Mouse (Mus musculus): ENCODE data around the gene P2rx6. TPM values are rescaled to one million over a fixed set of nuclear protein-coding genes. Genes with fewer than 3 reads are reported as not detected.
"Not testable (repeated sequence)": the region's sequence is repeated elsewhere in the genome, so short reads cannot be mapped to it uniquely, and the experiment has no call there.

P2rx6 gene
- total RNA-seq, 2 experiments from 2014 or later: 9.9 to 11.7 TPM

- DNase-seq: no peak
- no peak for TF ChIP-seq CTCF (IDR thresholded peaks at IDR 0.05)
- intact Hi-C loops (cut with DNase I): no loop called here
- H3K4me3 ChIP-seq: no peak overlapping the region
- H3K27ac ChIP-seq: no peak overlapping the region
Measured at GRCm38 (mm10) chr16:17542632-17543031, 19.1 kb upstream of the P2rx6 start.

GRCm38 (mm10) chr16:17552837-17553236, 8.8 kb upstream of the P2rx6 start:
- H3K4me3 ChIP-seq: no peak overlapping the region
- DNase-seq: no peak
- no peak for TF ChIP-seq CTCF (IDR thresholded peaks at IDR 0.05)
- H3K27ac ChIP-seq: no peak overlapping the region
- intact Hi-C loops (cut with DNase I): no loop called here

GRCm38 (mm10) chr16:17553910-17554685, 7.6 kb upstream of the P2rx6 start:
- no peak for TF ChIP-seq CTCF (IDR thresholded peaks at IDR 0.05)
- H3K4me3 ChIP-seq: peak overlapping the region; percentile 29
- intact Hi-C loops (cut with DNase I): no loop called here
- peak; percentile 41 for DNase-seq
- H3K27ac ChIP-seq: no peak overlapping the region

DNA sequence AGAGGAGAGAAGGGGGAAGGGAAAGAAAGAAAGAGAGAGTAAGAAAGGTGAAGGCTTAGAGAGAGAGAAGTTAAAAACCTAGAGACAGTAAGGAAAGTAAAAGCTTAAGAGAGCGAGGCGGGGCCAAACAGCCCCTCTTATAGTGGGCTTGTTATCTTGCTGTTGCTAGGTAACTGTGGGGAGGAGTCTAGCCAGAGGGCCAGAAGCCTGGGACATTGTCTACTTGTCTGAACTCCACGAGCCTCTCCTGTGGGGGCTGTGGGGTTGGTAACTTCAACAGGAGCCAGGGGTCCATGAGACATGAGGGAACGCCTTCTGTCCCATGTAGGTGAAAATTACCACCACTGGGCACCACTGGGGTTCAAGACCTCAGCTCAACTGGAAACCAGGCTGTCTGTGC, 7.0 kb upstream of the P2rx6 start:
- H3K4me3 ChIP-seq; DNase-seq; intact Hi-C loops (cut with DNase I); H3K27ac ChIP-seq: not testable (repeated sequence)

DNA sequence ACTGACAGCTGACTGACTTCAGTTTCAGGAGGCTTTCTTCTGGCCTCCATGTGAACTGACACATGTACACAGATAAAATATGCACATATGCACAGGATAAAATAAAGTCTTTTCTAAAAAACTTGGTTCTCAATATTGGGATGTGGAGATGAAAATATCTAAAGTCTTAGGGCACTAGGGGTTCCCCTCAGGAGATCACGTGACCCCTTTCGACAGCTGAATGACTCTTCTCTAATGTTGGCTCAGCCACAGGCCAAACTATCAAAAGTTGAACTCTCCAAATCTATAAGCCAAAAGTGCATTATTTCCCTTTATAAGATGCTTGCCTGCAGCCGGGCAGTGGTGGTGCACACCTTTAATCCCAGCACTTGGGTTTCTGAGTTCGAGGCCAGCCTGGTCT, 5.5 kb upstream of the P2rx6 start:
- intact Hi-C loops (cut with DNase I): no loop called here
- no peak for DNase-seq
- no peak for TF ChIP-seq CTCF (IDR thresholded peaks at IDR 0.05)
- H3K4me3 ChIP-seq: no peak overlapping the region
- H3K27ac ChIP-seq: no peak overlapping the region

DNA sequence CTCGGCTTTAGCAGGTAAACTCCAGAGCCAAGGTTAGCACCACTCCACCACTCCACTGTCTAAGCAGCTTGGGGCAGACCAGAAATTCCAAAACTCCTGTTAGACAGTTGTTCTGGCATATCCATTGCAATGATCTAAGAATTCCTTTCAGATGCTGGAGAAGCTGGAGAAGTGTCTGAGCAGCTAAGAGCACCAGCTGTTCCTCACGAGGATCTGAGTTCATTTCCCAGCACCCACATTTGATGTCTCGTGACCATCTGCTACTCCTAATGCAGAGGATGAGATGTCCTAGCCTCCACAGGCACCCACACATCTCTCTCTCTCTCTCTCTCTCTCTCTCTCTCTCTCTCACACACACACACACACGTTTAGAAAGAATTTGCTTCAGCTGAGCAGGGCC, 4.8 kb upstream of the P2rx6 start:
- no peak for DNase-seq
- intact Hi-C loops (cut with DNase I): no loop called here
- H3K4me3 ChIP-seq: no peak overlapping the region
- no peak overlapping the region for H3K27ac ChIP-seq
- no peak for TF ChIP-seq CTCF (IDR thresholded peaks at IDR 0.05)

- peak; percentile 72 for DNase-seq
- Histone ChIP-seq H3K27ac (no peak overlapping the region; the same call in 1 of the 2 replicates), H3K4me3 (no peak overlapping the region)
- intact Hi-C loops (cut with DNase I): loop anchor here (2.0 kb wide), 1 partner anchor 61 kb away; the partner anchor contains the start of gene Smpd4
- peak; percentile 99 for TF ChIP-seq CTCF (IDR thresholded peaks at IDR 0.05)
Measured at GRCm38 (mm10) chr16:17557947-17558480, 3.7 kb upstream of the P2rx6 start.

GRCm38 (mm10) chr16:17558811-17559210, 2.9 kb upstream of the P2rx6 start:
- DNase-seq: no peak
- no peak for TF ChIP-seq CTCF (IDR thresholded peaks at IDR 0.05)
- intact Hi-C loops (cut with DNase I): loop anchor here (2.0 kb wide), 1 partner anchor 60 kb away; the partner anchor contains the start of gene Smpd4
- Histone ChIP-seq H3K27ac (no peak overlapping the region), H3K4me3 (no peak overlapping the region)

DNA sequence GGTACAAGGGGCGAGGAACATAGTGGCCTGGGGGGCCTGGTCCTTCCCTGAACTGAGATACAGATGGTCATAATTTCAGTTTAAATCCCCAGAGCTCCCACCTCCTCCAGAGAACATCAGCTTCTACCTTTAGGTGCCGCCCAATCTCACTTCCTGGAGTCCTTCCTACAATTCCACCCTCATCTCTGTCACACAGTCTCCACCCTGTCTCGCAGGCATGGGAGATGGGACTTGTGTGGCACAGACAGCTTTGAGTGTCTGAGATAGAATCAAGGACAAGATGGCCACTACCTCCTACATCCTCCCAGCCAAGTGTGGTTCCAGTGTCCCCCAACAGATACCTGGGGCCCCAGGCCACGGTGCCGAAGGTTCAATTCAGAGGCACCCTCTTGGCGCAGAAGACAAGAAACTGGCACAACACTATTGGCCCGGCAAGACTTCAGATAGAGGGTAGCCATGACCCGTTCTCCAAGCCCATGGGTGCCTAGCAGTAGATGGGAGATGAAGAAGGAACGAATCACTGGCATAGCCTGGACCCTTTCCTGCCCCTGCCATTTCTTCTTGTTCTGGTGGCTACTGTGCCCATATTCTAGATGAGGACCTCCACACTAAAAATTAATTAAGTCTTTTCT, 2.2 kb upstream of the P2rx6 start:
- H3K27ac ChIP-seq: no peak overlapping the region
- H3K4me3 ChIP-seq: no peak overlapping the region
- intact Hi-C loops (cut with DNase I): loop anchor here (2.0 kb wide), 1 partner anchor 59 kb away; the partner anchor contains the start of gene Smpd4
- TF ChIP-seq CTCF (IDR thresholded peaks at IDR 0.05): no peak
- no peak for DNase-seq

GRCm38 (mm10) chr16:17561128-17561750, 446 bp upstream of the P2rx6 start, which contains the start of gene Lrrc74b:
TSS of gene Lrrc74b (minus strand) at chr16:17561247.
- no peak for TF ChIP-seq CTCF (IDR thresholded peaks at IDR 0.05)
- Histone ChIP-seq H3K27ac (peak within 1 kb of the TSS; percentile 87), H3K4me3 (peak within 1 kb of the TSS; percentile 79)
- intact Hi-C loops (cut with DNase I): no loop called here
- DNase-seq: peak; percentile 91

DNA sequence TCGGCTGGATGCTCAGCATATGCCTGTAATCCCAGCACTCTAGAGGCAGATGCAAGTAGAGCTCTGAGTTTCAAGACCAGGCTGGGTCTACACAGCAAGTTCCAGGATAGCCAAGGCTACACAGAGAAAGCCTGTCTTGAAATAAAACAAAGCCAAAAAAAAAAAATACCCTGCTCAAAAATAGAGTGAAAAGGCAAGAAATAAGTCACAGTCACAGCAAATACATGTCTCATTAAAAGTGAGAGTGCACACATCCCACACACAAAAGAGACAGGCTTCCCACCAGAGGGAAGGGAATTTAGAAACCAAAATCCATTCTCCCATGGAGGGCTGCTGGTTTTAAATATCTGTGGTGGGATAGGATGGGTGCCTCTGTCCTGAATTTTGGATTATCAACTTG, 1.9 kb downstream of the P2rx6 start:
- TF ChIP-seq CTCF (IDR thresholded peaks at IDR 0.05): no peak
- no peak overlapping the region for H3K27ac ChIP-seq
- intact Hi-C loops (cut with DNase I): no loop called here
- no peak for DNase-seq
- no peak overlapping the region for H3K4me3 ChIP-seq

DNA sequence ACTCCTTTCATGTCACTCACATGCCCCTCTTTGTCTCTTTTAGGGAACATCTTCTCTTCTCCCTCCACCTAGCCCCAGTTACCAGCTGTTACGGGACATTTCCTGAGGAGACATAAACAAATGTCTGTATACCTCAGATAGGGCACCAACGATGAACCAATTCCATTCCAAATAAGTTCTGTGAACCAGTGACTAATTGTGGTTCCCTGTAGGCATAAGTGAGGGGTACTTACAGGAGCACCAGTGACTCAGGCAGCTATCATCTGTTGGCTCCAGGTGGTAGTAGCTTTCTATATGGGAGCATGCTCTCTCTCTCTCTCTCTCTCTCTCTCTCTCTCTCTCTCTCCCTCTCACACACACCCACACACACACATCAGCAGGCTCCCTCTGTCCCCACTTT, 2.5 kb downstream of the P2rx6 start:
- intact Hi-C loops (cut with DNase I): no loop called here
- no peak overlapping the region for H3K4me3 ChIP-seq
- no peak for TF ChIP-seq CTCF (IDR thresholded peaks at IDR 0.05)
- no peak overlapping the region for H3K27ac ChIP-seq
- no peak for DNase-seq

DNA sequence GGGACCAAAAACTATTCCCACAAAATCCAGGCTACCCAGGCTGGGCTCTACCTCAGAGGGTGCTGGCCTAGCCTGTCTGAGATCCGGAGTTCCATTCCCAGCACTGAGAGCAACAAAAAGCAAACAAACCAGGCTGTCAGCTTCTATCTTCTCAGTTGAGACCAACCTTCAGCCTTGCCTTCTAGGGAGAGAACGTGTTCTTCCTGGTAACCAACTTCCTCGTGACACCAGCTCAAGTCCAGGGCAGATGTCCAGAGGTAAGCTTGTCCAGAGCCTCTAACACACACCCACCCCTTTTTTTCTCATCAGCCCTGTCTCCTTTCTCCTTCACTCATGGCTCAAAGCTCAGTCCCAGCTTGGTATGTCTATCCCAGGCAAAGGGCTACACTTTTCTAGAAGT, 3.1 kb downstream of the P2rx6 start:
- TF ChIP-seq CTCF (IDR thresholded peaks at IDR 0.05): no peak
- no peak for DNase-seq
- Histone ChIP-seq H3K27ac (no peak overlapping the region), H3K4me3 (no peak overlapping the region)
- intact Hi-C loops (cut with DNase I): no loop called here

All from gastrocnemius, adult 2 months (tissue).